Mouse (Mus musculus) ES-E14 (cell line): ENCODE data around the gene Sod1.

Source experiments
- CHD2 ChIP-seq: IDR thresholded peaks from 2 replicates; pipeline ENCODE4 v1.6.1; 2014; ENCODE audit warnings: mild to moderate bottlenecking, low read depth, low read length, inconsistent platforms
- MAFK ChIP-seq: IDR thresholded peaks from 2 replicates; pipeline ENCODE4 v1.6.1; 2014; ENCODE audit warnings: mild to moderate bottlenecking, low read depth, low read length, inconsistent platforms; ENCODE audit not compliant: insufficient read depth

DNA sequence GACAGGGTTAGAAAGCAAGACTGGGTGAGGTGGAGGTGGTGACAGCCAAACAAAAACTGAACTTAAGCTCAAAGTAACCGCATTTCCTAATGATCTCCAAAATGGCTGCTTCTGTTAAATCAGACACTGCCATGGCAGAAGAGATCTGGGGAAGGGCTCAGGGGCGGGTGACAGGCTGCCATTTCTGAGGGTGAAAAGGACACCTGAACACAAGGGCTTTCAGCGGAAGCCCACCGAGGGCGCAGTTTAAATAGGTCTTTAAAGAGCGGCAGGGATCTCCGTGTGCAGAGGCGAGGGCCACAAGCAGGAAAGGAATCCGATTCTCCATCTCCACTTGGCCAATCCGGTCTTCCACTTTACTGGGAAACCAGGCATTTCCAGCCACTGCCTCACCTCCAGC is 13.1 kb downstream of the Sod1 start:
- TF ChIP-seq MAFK (no peak), CHD2 (no peak)
